Mouse (Mus musculus) cerebellum, adult 9-10 months (tissue): ENCODE measurements at regions not wholly inside any gene's neighbourhood (a gene's known extent, or its start where the extent isn't known, plus 50 kb on each side); places are given as distances from the start of the nearest gene placed in this dataset.

ENCODE experiments used
- DNase-seq: peaks from one replicate; pipeline ENCODE4 v3.0.0; 2022

- no peak for DNase-seq
Measured at GRCm38 (mm10) chr1:42475629-42476028, 219.9 kb upstream of the Pou3f3 start.

- DNase-seq: no peak
Measured at GRCm38 (mm10) chr1:42480348-42480920, 215.1 kb upstream of the Pou3f3 start.

- no peak for DNase-seq
Measured at GRCm38 (mm10) chr1:42489563-42489962, 206.0 kb upstream of the Pou3f3 start.

- DNase-seq: no peak
Measured at GRCm38 (mm10) chr1:42490856-42491643, 204.5 kb upstream of the Pou3f3 start.

GRCm38 (mm10) chr1:42491644-42492277, 203.8 kb upstream of the Pou3f3 start:
- no peak for DNase-seq

- DNase-seq: no peak
Measured at GRCm38 (mm10) chr1:42496022-42496421, 199.5 kb upstream of the Pou3f3 start.

- DNase-seq: no peak
Measured at GRCm38 (mm10) chr1:42496433-42496832, 199.1 kb upstream of the Pou3f3 start.

GRCm38 (mm10) chr1:42498901-42499300, 196.7 kb upstream of the Pou3f3 start:
- DNase-seq: no peak

GRCm38 (mm10) chr1:42504491-42504890, 191.1 kb upstream of the Pou3f3 start:
- DNase-seq: no peak

GRCm38 (mm10) chr1:42505048-42505729, 190.4 kb upstream of the Pou3f3 start:
- no peak for DNase-seq

- no peak for DNase-seq
Measured at GRCm38 (mm10) chr1:42514417-42514816, 181.2 kb upstream of the Pou3f3 start.

GRCm38 (mm10) chr1:42524401-42524800, 171.2 kb upstream of the Pou3f3 start:
- no peak for DNase-seq

GRCm38 (mm10) chr1:42527746-42528476, 167.7 kb upstream of the Pou3f3 start:
- DNase-seq: no peak

- no peak for DNase-seq
Measured at GRCm38 (mm10) chr1:42532908-42533307, 162.7 kb upstream of the Pou3f3 start.

GRCm38 (mm10) chr1:42539066-42539539, 156.5 kb upstream of the Pou3f3 start:
- peak; percentile 17 for DNase-seq

GRCm38 (mm10) chr1:42539541-42540520, 155.7 kb upstream of the Pou3f3 start:
- no peak for DNase-seq

- no peak for DNase-seq
Measured at GRCm38 (mm10) chr1:42541991-42542390, 153.6 kb upstream of the Pou3f3 start.

- no peak for DNase-seq
Measured at GRCm38 (mm10) chr1:42542846-42543549, 152.6 kb upstream of the Pou3f3 start.

GRCm38 (mm10) chr1:42546879-42547278, 148.7 kb upstream of the Pou3f3 start:
- DNase-seq: no peak

- DNase-seq: no peak
Measured at GRCm38 (mm10) chr1:42557301-42557700, 138.3 kb upstream of the Pou3f3 start.

GRCm38 (mm10) chr1:42567640-42568039, 127.9 kb upstream of the Pou3f3 start:
- DNase-seq: no peak
